Mouse (Mus musculus) ES-Bruce4 (cell line): ENCODE measurements around the gene Sh3rf1. TPM values are rescaled to one million over a fixed set of nuclear protein-coding genes. Genes with fewer than 3 reads are reported as not detected.

Source experiments
- H3K27ac ChIP-seq: 2 replicates; pipeline ENCODE4 v1.5.1; 2012; ENCODE audit warnings: low read length, inconsistent platforms; ENCODE audit not compliant: insufficient read depth
- H3K27me3 ChIP-seq: 2 replicates; pipeline ENCODE4 v1.6.1; 2012; ENCODE audit warnings: mild to moderate bottlenecking, low read length, inconsistent platforms; ENCODE audit not compliant: control insufficient read depth, poor library complexity, insufficient read depth, severe bottlenecking
- H3K36me3 ChIP-seq: 2 replicates; pipeline ENCODE4 v1.6.1; 2012; ENCODE audit warnings: inconsistent platforms, mild to moderate bottlenecking, low read length, moderate library complexity; ENCODE audit not compliant: control insufficient read depth, poor library complexity, insufficient read depth, severe bottlenecking
- H3K4me1 ChIP-seq: one replicate; pipeline ENCODE4 v1.8.1; 2011; ENCODE audit warnings: low read length; ENCODE audit not compliant: control insufficient read depth, insufficient read depth
- H3K4me3 ChIP-seq: 2 replicates; pipeline ENCODE4 v1.5.1; 2011; ENCODE audit warnings: low read depth, mild to moderate bottlenecking, low read length
- H3K9ac ChIP-seq: 2 replicates; pipeline ENCODE4 v1.6.1; 2012; ENCODE audit warnings: low read depth, mild to moderate bottlenecking, inconsistent platforms; ENCODE audit not compliant: poor library complexity, severe bottlenecking
- H3K9me3 ChIP-seq: replicated peaks from 2 replicates; pipeline ENCODE4 v1.6.1; 2012; ENCODE audit warnings: mild to moderate bottlenecking, low read length, inconsistent platforms; ENCODE audit not compliant: control insufficient read depth, poor library complexity, insufficient read depth, severe bottlenecking
- CTCF ChIP-seq: IDR thresholded peaks from one replicate; pipeline ENCODE4 v1.8.1; 2011; ENCODE audit warnings: low read depth, low read length
- EP300 ChIP-seq: IDR thresholded peaks from 2 replicates; pipeline ENCODE4 v1.6.1; 2011; ENCODE audit warnings: low read depth, low read length; ENCODE audit not compliant: insufficient read depth
- POLR2A ChIP-seq: IDR thresholded peaks from one replicate; pipeline ENCODE4 v1.8.1; 2011; ENCODE audit warnings: low read length; ENCODE audit not compliant: insufficient read depth
- polyA plus RNA-seq: library from polyadenylated mRNA; stranded (reverse); fragments of >200 nt; gene quantifications from 2 replicates; pipeline ENCODE4 v1.2.4, GENCODE M21; 2011; ENCODE audit warnings: low read depth; ENCODE audit not compliant: missing spikeins, insufficient read depth, insufficient read length

Sh3rf1 gene
- polyA plus RNA-seq, 1 experiment: 19.0 TPM

DNA sequence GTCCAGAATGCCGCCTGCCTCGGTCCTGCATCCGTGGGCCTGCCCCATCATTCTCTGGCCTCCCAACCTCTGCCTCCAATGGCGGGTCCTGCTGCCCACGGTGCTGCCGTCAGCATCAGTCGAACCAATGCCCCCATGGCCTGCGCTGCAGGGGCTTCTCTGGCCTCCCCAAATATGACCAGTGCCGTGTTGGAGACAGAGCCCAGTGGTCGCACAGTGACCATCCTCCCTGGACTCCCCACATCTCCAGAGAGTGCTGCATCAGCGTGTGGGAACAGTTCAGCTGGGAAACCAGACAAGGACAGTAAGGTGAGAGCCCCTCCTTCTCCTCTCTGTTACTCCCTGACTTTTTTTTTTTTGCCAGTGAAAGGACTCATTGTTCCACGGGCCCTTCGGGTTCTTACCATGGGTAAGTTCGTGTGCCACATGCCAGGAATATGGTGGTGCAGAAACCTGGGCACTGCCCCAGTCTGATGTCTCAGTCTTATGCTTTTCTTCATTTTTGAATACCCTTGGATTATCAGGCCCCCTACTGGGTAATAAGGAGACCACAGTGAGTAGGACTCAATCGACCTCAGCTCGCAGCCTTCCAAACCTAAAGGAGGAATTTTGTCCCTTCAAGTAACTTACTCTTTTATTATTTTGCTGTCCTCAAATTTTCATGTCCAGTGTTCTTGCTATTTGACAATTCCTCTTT is 150.5 kb downstream of the Sh3rf1 start:
- Histone ChIP-seq H3K4me1 (no peaks in the 10 kb centered on the region), H3K4me3 (no peak overlapping the region), H3K27ac (no peak overlapping the region), H3K36me3 (no peaks in the 10 kb centered on the region), H3K9ac (no peak overlapping the region), H3K9me3 (peaks cover 15% of the 10 kb centered on the region), H3K27me3 (no peaks in the 10 kb centered on the region)
- TF ChIP-seq CTCF (no peak), POLR2A (no peak), EP300 (no peak)

- Histone ChIP-seq H3K27ac (no peak overlapping the region), H3K9me3 (peaks cover 15% of the 10 kb centered on the region), H3K4me3 (no peak overlapping the region), H3K9ac (no peak overlapping the region), H3K4me1 (no peaks in the 10 kb centered on the region), H3K36me3 (no peaks in the 10 kb centered on the region), H3K27me3 (no peaks in the 10 kb centered on the region)
- TF ChIP-seq EP300: no peak
- TF ChIP-seq CTCF: no peak
These were observed 151.5 kb downstream of the Sh3rf1 start for GRCm38 (mm10) chr8:61375205-61375604.

- TF ChIP-seq POLR2A (no peak), CTCF (no peak), EP300 (no peak)
- Histone ChIP-seq H3K4me3 (no peak overlapping the region), H3K9me3 (no peaks in the 10 kb centered on the region), H3K9ac (no peak overlapping the region), H3K4me1 (no peaks in the 10 kb centered on the region), H3K27me3 (no peaks in the 10 kb centered on the region), H3K36me3 (no peaks in the 10 kb centered on the region), H3K27ac (no peak overlapping the region)
These were observed 155.4 kb downstream of the Sh3rf1 start for GRCm38 (mm10) chr8:61378847-61379698.

- no peaks in the 10 kb centered on the region for H3K9me3 ChIP-seq
- TF ChIP-seq EP300 (no peak), CTCF (peak; percentile 70)
- no peak overlapping the region for H3K9ac ChIP-seq
- no peaks in the 10 kb centered on the region for H3K36me3 ChIP-seq
- H3K27ac ChIP-seq: no peak overlapping the region
- H3K4me3 ChIP-seq: no peak overlapping the region
- H3K27me3 ChIP-seq: no peaks in the 10 kb centered on the region
- no peaks in the 10 kb centered on the region for H3K4me1 ChIP-seq
These were observed 160.9 kb downstream of the Sh3rf1 start for GRCm38 (mm10) chr8:61384536-61384935.

DNA sequence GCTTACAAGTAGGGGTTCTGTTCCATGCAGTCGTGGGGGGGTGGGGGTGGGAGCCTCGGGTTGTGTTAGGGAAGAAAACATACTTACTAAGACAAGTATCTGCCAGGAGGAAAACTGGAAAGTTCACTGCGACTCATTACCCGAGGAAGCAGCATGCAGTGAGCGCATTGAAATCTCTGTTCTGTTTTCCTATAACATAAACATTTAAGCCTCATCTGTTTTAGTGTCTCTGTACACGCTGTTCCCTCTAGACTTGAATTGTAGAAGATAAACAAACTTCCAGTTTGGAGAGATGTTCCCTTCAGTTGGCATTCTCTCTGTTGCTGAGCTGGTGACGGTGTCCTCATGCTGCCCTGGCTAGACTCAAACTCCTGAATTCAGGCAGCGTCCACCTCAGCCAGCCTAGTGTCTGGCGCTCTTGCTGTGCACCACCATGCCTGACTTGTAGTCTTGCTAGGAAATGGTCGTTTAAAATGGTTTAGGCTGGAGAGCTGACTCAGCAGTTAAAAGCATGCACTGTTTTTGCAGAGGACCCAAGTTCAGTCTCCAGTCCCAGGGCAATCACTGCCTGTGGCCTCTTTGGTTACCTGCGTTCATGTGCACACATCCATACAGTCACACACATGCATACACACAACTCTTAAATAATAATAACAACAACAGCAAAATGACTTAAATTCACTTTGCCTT is 162.0 kb downstream of the Sh3rf1 start:
- H3K27ac ChIP-seq: no peak overlapping the region
- H3K9ac ChIP-seq: no peak overlapping the region
- TF ChIP-seq POLR2A (no peak), EP300 (no peak), CTCF (no peak)
- H3K36me3 ChIP-seq: no peaks in the 10 kb centered on the region
- H3K27me3 ChIP-seq: no peaks in the 10 kb centered on the region
- no peaks in the 10 kb centered on the region for H3K9me3 ChIP-seq
- H3K4me1 ChIP-seq: no peaks in the 10 kb centered on the region
- no peak overlapping the region for H3K4me3 ChIP-seq
